Mouse (Mus musculus): ENCODE results near the gene Osbpl11. TPM values are rescaled to one million over a fixed set of nuclear protein-coding genes. Genes with fewer than 3 reads are reported as not detected.

Osbpl11 gene
- total RNA-seq, 4 experiments from 2014 or later = 16.1 to 21.6 (median 17.0) TPM

Other genes starting within 250 kb of the Osbpl11 start
- gene Iqcg, start 128.9 kb upstream of the Osbpl11 start, total RNA-seq (2022) = 1 to 10 TPM in 1 of 4 experiments, under 1 TPM in 3; 0.31 to 1.6 (median 0.45) TPM
- gene Rpl35a, start 128.6 kb upstream of the Osbpl11 start, total RNA-seq (2022) = 100 to 1,000 TPM; 282 to 337 (median 300) TPM
- gene Lmln, start 122.5 kb upstream of the Osbpl11 start, total RNA-seq (2022) = 1 to 10 TPM; 1.5 to 5.4 (median 2.1) TPM
- gene Snx4, start 66.4 kb downstream of the Osbpl11 start, total RNA-seq (2022) = 10 to 100 TPM; 20.3 to 25.2 (median 22.8) TPM
- gene Zfp148, start 195.8 kb downstream of the Osbpl11 start, total RNA-seq (2022) = 10 to 100 TPM; 37.2 to 41.2 (median 38.7) TPM